Mouse (Mus musculus) hindbrain, embryonic 11.5 days (tissue): Measurements from ENCODE around the gene Sipa1l1. TPM values are rescaled to one million over a fixed set of nuclear protein-coding genes. Genes with fewer than 3 reads are reported as not detected.
"Not testable (repeated sequence)": the region's sequence is repeated elsewhere in the genome, so short reads cannot be mapped to it uniquely, and the experiment has no call there.

Source experiments
- ATAC-seq: fragments of 200-750 bp; cut with Nextera tagmentation; 2 replicates; pipeline ENCODE4 v1.8.0; 2017; ENCODE audit warnings: mild to moderate bottlenecking, moderate TSS enrichment, moderate library complexity; ENCODE audit not compliant: low FRiP score
- DNase-seq: peaks from one replicate; pipeline ENCODE4 v3.0.0-alpha.2; 2015; ENCODE audit warnings: low spot score
- H3K27ac ChIP-seq: fragments of 300-500 bp; sonication (generic); 2 replicates; pipeline ENCODE4 v1.5.1; 2014; ENCODE audit warnings: mild to moderate bottlenecking, low read depth, low read length
- H3K27me3 ChIP-seq: fragments of 300-500 bp; sonication (generic); 2 replicates; pipeline ENCODE4 v1.6.1; 2014; ENCODE audit warnings: mild to moderate bottlenecking, low read length, moderate library complexity, mixed read lengths; ENCODE audit not compliant: control insufficient read depth, insufficient read depth
- H3K36me3 ChIP-seq: fragments of 300-500 bp; sonication (generic); 2 replicates; pipeline ENCODE4 v1.6.1; 2014; ENCODE audit warnings: mild to moderate bottlenecking, low read length, moderate library complexity, mixed read lengths; ENCODE audit not compliant: control insufficient read depth, insufficient read depth
- H3K4me1 ChIP-seq: fragments of 300-500 bp; sonication (generic); replicated peaks from 2 replicates; pipeline ENCODE4 v1.6.1; 2014; ENCODE audit warnings: low read length, mixed read lengths; ENCODE audit not compliant: control insufficient read depth, insufficient read depth
- H3K4me2 ChIP-seq: fragments of 300-500 bp; sonication (generic); replicated peaks from 2 replicates; pipeline ENCODE4 v1.6.1; 2014; ENCODE audit warnings: mild to moderate bottlenecking, low read depth, low read length
- H3K4me3 ChIP-seq: fragments of 300-500 bp; sonication (generic); 2 replicates; pipeline ENCODE4 v1.5.1; 2014; ENCODE audit warnings: low read depth, low read length
- H3K9ac ChIP-seq: fragments of 300-500 bp; sonication (generic); 2 replicates; pipeline ENCODE4 v1.6.1; 2014; ENCODE audit warnings: low read depth, low read length
- H3K9me3 ChIP-seq: fragments of 300-500 bp; sonication (generic); 2 replicates; pipeline ENCODE4 v1.6.1; 2016; ENCODE audit warnings: low read length; ENCODE audit not compliant: control insufficient read depth
- WGBS: fragments of 180-500 bp; shearing (Covaris S2); extraction: QIAGEN DNeasy Blood & Tissue Kit; methylation state at CpG from one replicate; pipeline ENCODE4 v1.1.7; 2014; 5-methylcytosine and 5-hydroxymethylcytosine counted together
- polyA plus RNA-seq: library from polyadenylated mRNA; unstranded; fragments of >200 nt; fragmentation: Nextera tagmentation; extraction: Ambion mirVana; gene quantifications from 2 replicates; pipeline ENCODE4 v1.2.1, GENCODE M21; 2014

The Sipa1l1 gene
- polyA plus RNA-seq, 1 experiment from 2014 or later, result 30.8 TPM

GRCm38 (mm10) chr12:82170461-82171279, 1.6 kb downstream of the Sipa1l1 start:
- 4% methylated on average over 29 of the region's 29 CpGs for WGBS
- no peak for ATAC-seq

GRCm38 (mm10) chr12:82171591-82171990, 2.5 kb downstream of the Sipa1l1 start:
- Histone ChIP-seq H3K27me3 (no peaks in the 10 kb centered on the region), H3K9ac (0 out of 2 replicates have a peak overlapping the region, but pooled peaks have one; percentile 11), H3K4me2 (peak overlapping the region; percentile 96), H3K4me3 (peak overlapping the region; percentile 79; the same call in 1 of the 2 replicates), H3K36me3 (no peaks in the 10 kb centered on the region), H3K4me1 (peaks cover 5% of the 10 kb centered on the region; the same call in 1 of the 2 replicates), H3K27ac (no peak overlapping the region), H3K9me3 (no peaks in the 10 kb centered on the region)
- WGBS, result 28% methylated on average over 10 of the region's 10 CpGs
- DNase-seq (peak; percentile 43), ATAC-seq (no peak)

More at GRCm38 (mm10) chr12:82170461-82171279, 1.6 kb downstream of the Sipa1l1 start:
- peak overlapping the region; percentile 86 for H3K9ac ChIP-seq
- H3K36me3 ChIP-seq, result no peaks in the 10 kb centered on the region
- peak overlapping the region; percentile 96 for H3K4me2 ChIP-seq
- peak; percentile 53 for DNase-seq
- peaks cover 7% of the 10 kb centered on the region; the same call in 1 of the 2 replicates for H3K4me1 ChIP-seq
- H3K9me3 ChIP-seq, result no peaks in the 10 kb centered on the region
- no peaks in the 10 kb centered on the region for H3K27me3 ChIP-seq
- H3K4me3 ChIP-seq, result peak overlapping the region; percentile 79
- peak overlapping the region; percentile 88 for H3K27ac ChIP-seq

- no peak overlapping the region for H3K9ac ChIP-seq
- WGBS, result 89% methylated on average over 1 of the region's 1 CpGs
- peaks cover 3% of the 10 kb centered on the region; the same call in 1 of the 2 replicates for H3K4me1 ChIP-seq
- H3K4me3 ChIP-seq, result no peak overlapping the region
- H3K4me2 ChIP-seq, result no peak overlapping the region
- H3K27ac ChIP-seq, result no peak overlapping the region
- no peaks in the 10 kb centered on the region for H3K9me3 ChIP-seq
- ATAC-seq (no peak), DNase-seq (no peak)
- no peaks in the 10 kb centered on the region for H3K36me3 ChIP-seq
- H3K27me3 ChIP-seq, result no peaks in the 10 kb centered on the region
Measured at GRCm38 (mm10) chr12:82173623-82174022, 4.5 kb downstream of the Sipa1l1 start.

GRCm38 (mm10) chr12:82175709-82176108, 6.6 kb downstream of the Sipa1l1 start:
- Histone ChIP-seq H3K27ac (no peak overlapping the region), H3K4me1 (peaks cover 3% of the 10 kb centered on the region; the same call in 1 of the 2 replicates), H3K4me2 (no peak overlapping the region), H3K36me3 (no peaks in the 10 kb centered on the region), H3K9me3 (no peaks in the 10 kb centered on the region), H3K9ac (no peak overlapping the region), H3K4me3 (no peak overlapping the region), H3K27me3 (no peaks in the 10 kb centered on the region)
- ATAC-seq, result no peak
- DNase-seq, result no peak
- WGBS, result 96% methylated on average over 3 of the region's 3 CpGs

GRCm38 (mm10) chr12:82178636-82179035, 9.5 kb downstream of the Sipa1l1 start:
- no peaks in the 10 kb centered on the region for H3K9me3 ChIP-seq
- no peak overlapping the region for H3K4me2 ChIP-seq
- no peak overlapping the region for H3K9ac ChIP-seq
- WGBS, result 89% methylated on average over 4 of the region's 4 CpGs
- no peak for ATAC-seq
- H3K36me3 ChIP-seq, result 0 out of 2 replicates have a peak, but pooled peaks cover 2% of the 10 kb centered on the region
- H3K27me3 ChIP-seq, result no peaks in the 10 kb centered on the region
- H3K4me3 ChIP-seq, result no peak overlapping the region
- no peak for DNase-seq
- no peak overlapping the region for H3K27ac ChIP-seq
- no peaks in the 10 kb centered on the region for H3K4me1 ChIP-seq

- Histone ChIP-seq H3K9ac (no peak overlapping the region), H3K36me3 (0 out of 2 replicates have a peak, but pooled peaks cover 2% of the 10 kb centered on the region), H3K4me1 (no peaks in the 10 kb centered on the region), H3K27me3 (no peaks in the 10 kb centered on the region), H3K27ac (no peak overlapping the region), H3K4me3 (no peak overlapping the region), H3K4me2 (no peak overlapping the region), H3K9me3 (no peaks in the 10 kb centered on the region)
- DNase-seq (no peak), ATAC-seq (no peak)
- WGBS, result 94% methylated on average over 4 of the region's 4 CpGs
Measured at GRCm38 (mm10) chr12:82179626-82180025, 10.5 kb downstream of the Sipa1l1 start.

- not testable (repeated sequence) for H3K4me3 ChIP-seq, H3K27ac ChIP-seq, H3K4me2 ChIP-seq, H3K27me3 ChIP-seq, DNase-seq, H3K36me3 ChIP-seq, ATAC-seq, H3K9me3 ChIP-seq, H3K9ac ChIP-seq, H3K4me1 ChIP-seq
Measured at GRCm38 (mm10) chr12:82186156-82186555, 17.0 kb downstream of the Sipa1l1 start.

GRCm38 (mm10) chr12:82186740-82187139, 17.6 kb downstream of the Sipa1l1 start:
- no peak overlapping the region for H3K27ac ChIP-seq
- H3K36me3 ChIP-seq, result 0 out of 2 replicates have a peak, but pooled peaks cover 2% of the 10 kb centered on the region
- ATAC-seq (no peak), DNase-seq (no peak)
- H3K9me3 ChIP-seq, result no peaks in the 10 kb centered on the region
- 76% methylated on average over 3 of the region's 3 CpGs for WGBS
- H3K4me2 ChIP-seq, result no peak overlapping the region
- H3K27me3 ChIP-seq, result no peaks in the 10 kb centered on the region
- no peaks in the 10 kb centered on the region for H3K4me1 ChIP-seq
- no peak overlapping the region for H3K9ac ChIP-seq
- no peak overlapping the region for H3K4me3 ChIP-seq
